Mouse (Mus musculus) CH12.LX (cell line): ENCODE measurements around the gene Tcl1b4. TPM values are rescaled to one million over a fixed set of nuclear protein-coding genes. Genes with fewer than 3 reads are reported as not detected.

Experiments used
- DNase-seq: peaks from one replicate; pipeline ENCODE4 v3.0.0-alpha.2; 2013; ENCODE audit errors: extremely low read depth
- H3K27ac ChIP-seq: 2 replicates; pipeline ENCODE4 v1.5.1; 2012; ENCODE audit warnings: low read depth, mild to moderate bottlenecking, control low read depth, moderate library complexity; ENCODE audit not compliant: insufficient read depth
- H3K27me3 ChIP-seq: replicated peaks from 2 replicates; pipeline ENCODE3; 2012; ENCODE audit warnings: inconsistent platforms
- H3K36me3 ChIP-seq, 2 experiments: replicated peaks in 1 of 2; 2 replicates each; pipeline versions ENCODE3 to v1.6.1; 2012; ENCODE audit warnings: inconsistent platforms in 1 of 2, low read length in 1 of 2, mild to moderate bottlenecking in 1 of 2, mixed read lengths in 1 of 2, moderate library complexity in 1 of 2; ENCODE audit not compliant: control insufficient read depth in 1 of 2, insufficient read depth in 1 of 2
- H3K4me1 ChIP-seq, 2 experiments: 2 replicates each; pipeline ENCODE4 v1.6.1; 2012; ENCODE audit warnings: inconsistent platforms in 1 of 2, moderate library complexity in 1 of 2; ENCODE audit not compliant: insufficient read depth in 2 of 2, control insufficient read depth in 1 of 2
- H3K4me2 ChIP-seq: 2 replicates; pipeline ENCODE4 v1.6.1; 2012; ENCODE audit warnings: low read depth, mild to moderate bottlenecking, control low read depth; ENCODE audit not compliant: poor library complexity, insufficient read depth, severe bottlenecking
- H3K4me3 ChIP-seq, 3 experiments: fragments of 150-350 bp in 1 of 3; sonication (generic) in 1 of 3; replicated peaks in 1 of 3; 2 replicates each; pipeline versions ENCODE3 to v1.5.1; 2011 to 2012; ENCODE audit warnings: low read depth in 2 of 3, low read length in 2 of 3, mild to moderate bottlenecking in 2 of 3, moderate library complexity in 2 of 3, control low read depth in 1 of 3, improper control_type of control experiment in 1 of 3, inconsistent platforms in 1 of 3, mixed read lengths in 1 of 3; ENCODE audit not compliant: poor library complexity in 1 of 3
- H3K79me2 ChIP-seq: replicated peaks from 2 replicates; pipeline ENCODE4 v1.6.1; 2012; ENCODE audit warnings: mild to moderate bottlenecking, moderate library complexity; ENCODE audit not compliant: control insufficient read depth, poor library complexity, insufficient read depth, severe bottlenecking; ENCODE audit errors: extremely low read depth
- H3K9ac ChIP-seq: 2 replicates; pipeline ENCODE4 v1.6.1; 2012; ENCODE audit warnings: low read depth, mild to moderate bottlenecking, control low read depth, moderate library complexity; ENCODE audit not compliant: insufficient read depth
- H3K9me3 ChIP-seq: replicated peaks from 2 replicates; pipeline ENCODE3; 2012; ENCODE audit warnings: low read length, inconsistent platforms, mixed read lengths
- BHLHE40 ChIP-seq: IDR thresholded peaks from 2 replicates; pipeline ENCODE4 v1.6.1; 2011; ENCODE audit warnings: mild to moderate bottlenecking, low read depth, low read length, improper control_type of control experiment
- CHD1 ChIP-seq: IDR thresholded peaks from 2 replicates; pipeline ENCODE4 v1.6.1; 2012; ENCODE audit warnings: low read depth, low read length, improper control_type of control experiment, inconsistent platforms
- CHD2 ChIP-seq: IDR thresholded peaks from 2 replicates; pipeline ENCODE4 v1.6.1; 2011; ENCODE audit warnings: low read length, improper control_type of control experiment
- ELF1 ChIP-seq: IDR thresholded peaks from 2 replicates; pipeline ENCODE4 v1.6.1; 2014; ENCODE audit warnings: low read depth, mild to moderate bottlenecking, inconsistent platforms, low read length, improper control_type of control experiment
- GABPA ChIP-seq: IDR thresholded peaks from 2 replicates; pipeline ENCODE4 v1.6.1; 2012; ENCODE audit warnings: low read depth, low read length, improper control_type of control experiment, inconsistent platforms; ENCODE audit not compliant: insufficient replicate concordance
- HCFC1 ChIP-seq: IDR thresholded peaks from 2 replicates; pipeline ENCODE4 v1.6.1; 2012; ENCODE audit warnings: low read depth, mild to moderate bottlenecking, inconsistent platforms, low read length, improper control_type of control experiment
- IRF4 ChIP-seq: IDR thresholded peaks from 2 replicates; pipeline ENCODE4 v1.6.1; 2014; ENCODE audit warnings: low read depth, mild to moderate bottlenecking, inconsistent platforms, low read length, improper control_type of control experiment
- JUN ChIP-seq: IDR thresholded peaks from 2 replicates; pipeline ENCODE4 v1.6.1; 2011; ENCODE audit warnings: low read depth, mild to moderate bottlenecking, low read length, improper control_type of control experiment, moderate library complexity; ENCODE audit not compliant: insufficient read depth
- KAT2A ChIP-seq: IDR thresholded peaks from 2 replicates; pipeline ENCODE4 v1.6.1; 2012; ENCODE audit warnings: low read length, improper control_type of control experiment, inconsistent platforms; ENCODE audit not compliant: insufficient replicate concordance
- MAFK ChIP-seq: IDR thresholded peaks from 2 replicates; pipeline ENCODE4 v1.6.1; 2011; ENCODE audit warnings: low read length, improper control_type of control experiment; ENCODE audit not compliant: insufficient replicate concordance
- MAZ ChIP-seq: IDR thresholded peaks from 2 replicates; pipeline ENCODE4 v1.6.1; 2012; ENCODE audit warnings: low read depth, mild to moderate bottlenecking, inconsistent platforms, low read length, improper control_type of control experiment, moderate library complexity
- MEF2A ChIP-seq: IDR thresholded peaks from 2 replicates; pipeline ENCODE4 v1.6.1; 2014; ENCODE audit warnings: low read depth, mild to moderate bottlenecking, inconsistent platforms, low read length, improper control_type of control experiment, borderline replicate concordance
- MXI1 ChIP-seq: IDR thresholded peaks from 2 replicates; pipeline ENCODE4 v1.6.1; 2011; ENCODE audit warnings: mild to moderate bottlenecking, low read depth, low read length, improper control_type of control experiment
- MYC ChIP-seq: IDR thresholded peaks from 2 replicates; pipeline ENCODE4 v1.6.1; 2011; ENCODE audit warnings: low read depth, mild to moderate bottlenecking, improper control_type of control experiment, low read length
- NELFE ChIP-seq: IDR thresholded peaks from 2 replicates; pipeline ENCODE4 v1.6.1; 2011; ENCODE audit warnings: low read depth, low read length, improper control_type of control experiment
- NRF1 ChIP-seq: IDR thresholded peaks from 2 replicates; pipeline ENCODE4 v1.6.1; 2014; ENCODE audit warnings: low read depth, mild to moderate bottlenecking, inconsistent platforms, low read length, improper control_type of control experiment, moderate library complexity
- PAX5 ChIP-seq: IDR thresholded peaks from 2 replicates; pipeline ENCODE4 v1.6.1; 2012; ENCODE audit warnings: low read length, inconsistent platforms, mixed read lengths
- POLR2AphosphoS2 ChIP-seq: IDR thresholded peaks from 2 replicates; pipeline ENCODE4 v1.6.1; 2011; ENCODE audit warnings: low read depth, low read length, improper control_type of control experiment
- RAD21 ChIP-seq: IDR thresholded peaks from 2 replicates; pipeline ENCODE4 v1.6.1; 2011; ENCODE audit warnings: low read depth, mild to moderate bottlenecking, low read length, improper control_type of control experiment, moderate library complexity
- RCOR1 ChIP-seq: conservative IDR thresholded peaks from 2 replicates; pipeline ENCODE4 v1.6.1; 2012; ENCODE audit warnings: low read depth, mild to moderate bottlenecking, inconsistent platforms, low read length, improper control_type of control experiment
- TCF12 ChIP-seq: IDR thresholded peaks from 2 replicates; pipeline ENCODE4 v1.6.1; 2014; ENCODE audit warnings: low read depth, mild to moderate bottlenecking, inconsistent platforms, low read length, improper control_type of control experiment
- UBTF ChIP-seq: IDR thresholded peaks from 2 replicates; pipeline ENCODE4 v1.6.1; 2012; ENCODE audit warnings: low read depth, mild to moderate bottlenecking, inconsistent platforms, low read length, improper control_type of control experiment, moderate library complexity
- USF1 ChIP-seq: IDR thresholded peaks from 2 replicates; pipeline ENCODE4 v1.6.1; 2014; ENCODE audit warnings: low read depth, mild to moderate bottlenecking, inconsistent platforms, low read length, improper control_type of control experiment
- ZC3H11A ChIP-seq: IDR thresholded peaks from 2 replicates; pipeline ENCODE4 v1.6.1; 2012; ENCODE audit warnings: low read depth, mild to moderate bottlenecking, inconsistent platforms, low read length, improper control_type of control experiment
- ZKSCAN1 ChIP-seq: IDR thresholded peaks from 2 replicates; pipeline ENCODE4 v1.6.1; 2012; ENCODE audit warnings: low read depth, inconsistent platforms, low read length, improper control_type of control experiment, borderline replicate concordance
- ZMIZ1 ChIP-seq: IDR thresholded peaks from 2 replicates; pipeline ENCODE4 v1.6.1; 2012; ENCODE audit warnings: low read depth, mild to moderate bottlenecking, inconsistent platforms, low read length, improper control_type of control experiment
- ZNF384 ChIP-seq: IDR thresholded peaks from 2 replicates; pipeline ENCODE4 v1.6.1; 2012; ENCODE audit warnings: low read depth, low read length, improper control_type of control experiment, inconsistent platforms
- dilution Hi-C: fragments of 300-500 bp; cut with MboI; formaldehyde crosslinking; loops from 2 replicates; pipeline ENCODE4 v1.14.3; 2020; ENCODE audit warnings: low sequenced_read_pairs; ENCODE audit not compliant: extremely low pct_unique_long_range_greater_than_20kb, extremely low pct_ligation_motif_present
- in situ Hi-C: fragments of 300-500 bp; cut with MboI; formaldehyde crosslinking; loops from 3 replicates; pipeline ENCODE4 v1.14.3; 2019; ENCODE audit warnings: low sequenced_read_pairs, low pct_ligation_motif_present, low pct_unique_long_range_greater_than_20kb, mixed read lengths
- polyA plus RNA-seq: library from polyadenylated mRNA; unstranded; fragments of >175 nt; gene quantifications from 2 replicates; pipeline ENCODE4 v1.2.1, GENCODE M21; 2012; ENCODE audit warnings: low read depth; ENCODE audit not compliant: insufficient read length
- total RNA-seq, 2 experiments: library from RNA; depleted of rRNA; stranded (reverse); fragments of 300-350 nt in 1 of 2; fragments of >200 nt in 1 of 2; gene quantifications; 2 replicates each; pipeline ENCODE4 v1.2.3; 2012 to 2014

The Tcl1b4 gene
- total and polyA plus RNA-seq, 3 experiments, result not detected

- Histone ChIP-seq H3K27ac (no peak overlapping the region), H3K36me3 (no peaks in the 10 kb centered on the region), H3K4me2 (no peak overlapping the region), H3K9me3 (no peaks in the 10 kb centered on the region), H3K27me3 (peaks cover 87% of the 10 kb centered on the region), H3K9ac (no peak overlapping the region), H3K4me3 (no peak overlapping the region), H3K79me2 (no peaks in the 10 kb centered on the region), H3K4me1 (no peaks in the 10 kb centered on the region)
- in situ Hi-C loops, result no loop called here
- TF ChIP-seq PAX5, result no peak
- TF ChIP-seq CHD2, result no peak
- TF ChIP-seq HCFC1, result no peak
- TF ChIP-seq GABPA, result no peak
- no peak for TF ChIP-seq ELF1
- TF ChIP-seq MYC, result no peak
- TF ChIP-seq USF1, result no peak
- no peak for TF ChIP-seq NRF1
- no peak for TF ChIP-seq JUN
- TF ChIP-seq BHLHE40, result no peak
- TF ChIP-seq ZKSCAN1, result no peak
- no peak for TF ChIP-seq ZNF384
- no peak for TF ChIP-seq MAZ
- no peak for TF ChIP-seq NELFE
- no peak for TF ChIP-seq UBTF
- no peak for TF ChIP-seq TCF12
- no peak for TF ChIP-seq POLR2AphosphoS2
- TF ChIP-seq MXI1, result no peak
- TF ChIP-seq IRF4, result no peak
- no peak for DNase-seq
- dilution Hi-C loops, result no loop called here
Measured at GRCm38 (mm10) chr12:105217101-105217760, 15.5 kb downstream of the Tcl1b4 start.

DNA sequence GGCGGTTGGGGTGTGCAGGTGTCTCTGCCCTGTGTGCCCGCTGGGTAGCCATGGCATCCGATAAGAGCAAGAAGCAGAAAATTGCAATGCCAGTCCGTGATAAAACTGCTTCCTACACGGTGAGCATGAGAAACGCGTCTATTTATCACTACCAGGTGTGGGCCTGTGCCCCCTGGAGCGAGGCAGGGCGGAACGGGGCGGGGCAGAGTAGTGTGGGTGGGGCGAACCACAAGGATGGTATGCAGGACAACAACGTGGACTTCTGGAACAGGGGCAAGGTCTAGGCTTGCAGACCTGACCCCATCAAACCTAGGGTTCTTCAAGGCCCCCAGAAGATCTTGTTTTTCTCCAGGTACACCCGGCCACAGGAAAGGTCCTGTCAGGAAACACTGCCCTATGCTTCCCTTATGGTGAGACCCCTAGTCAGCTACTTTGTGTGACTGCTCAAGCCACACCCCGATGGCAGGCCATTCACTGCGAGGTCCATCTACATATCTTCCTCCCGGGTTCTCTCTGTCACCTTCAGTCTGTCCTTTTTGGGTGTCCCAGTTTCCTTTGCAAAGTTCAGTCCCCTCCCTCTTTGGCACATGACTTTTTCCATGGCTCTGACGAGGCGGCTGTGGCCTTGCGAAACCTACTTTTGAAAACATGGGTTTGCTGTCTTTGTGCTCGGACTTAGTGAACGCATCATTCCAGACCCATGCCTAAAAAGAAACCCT is 21.0 kb downstream of the Tcl1b4 start, which contains the start of gene Tcl1:
Tcl1 (minus strand) TSS at position 193 of the 719 bp plus-strand sequence.
- in situ Hi-C loops (no loop called here), dilution Hi-C loops (no loop called here)
- Histone ChIP-seq H3K4me1 (no peaks in the 10 kb centered on the region), H3K36me3 (no peaks in the 10 kb centered on the region), H3K27me3 (peaks cover 69% of the 10 kb centered on the region), H3K79me2 (no peaks in the 10 kb centered on the region), H3K4me3 (no peak within 1 kb of the TSS), H3K9me3 (no peaks in the 10 kb centered on the region), H3K27ac (no peak within 1 kb of the TSS), H3K4me2 (no peak within 1 kb of the TSS), H3K9ac (no peak within 1 kb of the TSS)
- no peak for DNase-seq
- TF ChIP-seq MAFK (no peak), JUN (no peak), TCF12 (no peak), MEF2A (no peak), RCOR1 (no peak), IRF4 (no peak), ELF1 (no peak), MXI1 (no peak), KAT2A (no peak), RAD21 (no peak), USF1 (no peak), ZC3H11A (no peak), ZMIZ1 (no peak), ZNF384 (no peak), NRF1 (no peak), CHD1 (no peak)
